Mouse (Mus musculus) lung, postnatal 0 days (tissue): Measurements from ENCODE around the gene Ubl5. TPM values are rescaled to one million over a fixed set of nuclear protein-coding genes. Genes with fewer than 3 reads are reported as not detected.

ENCODE experiments used
- ATAC-seq: fragments of 200-750 bp; cut with Nextera tagmentation; 2 replicates; pipeline ENCODE4 v1.8.0; 2017; ENCODE audit warnings: moderate library complexity
- DNase-seq: peaks from one replicate; pipeline ENCODE4 v3.0.0-alpha.2; 2016; ENCODE audit warnings: low spot score
- H3K27ac ChIP-seq: fragments of 300-500 bp; sonication (generic); 2 replicates; pipeline ENCODE4 v1.5.1; 2014; ENCODE audit warnings: antibody characterized with exemption, mild to moderate bottlenecking, low read length, mixed read lengths
- H3K27me3 ChIP-seq: fragments of 300-500 bp; sonication (generic); replicated peaks from 2 replicates; pipeline ENCODE4 v1.6.1; 2014; ENCODE audit warnings: low read length, mixed read lengths; ENCODE audit not compliant: insufficient read depth
- H3K36me3 ChIP-seq: fragments of 300-500 bp; sonication (generic); 2 replicates; pipeline ENCODE4 v1.6.1; 2014; ENCODE audit warnings: low read length, mixed read lengths; ENCODE audit not compliant: insufficient read depth
- H3K4me1 ChIP-seq: fragments of 300-500 bp; sonication (generic); 2 replicates; pipeline ENCODE4 v1.6.1; 2014; ENCODE audit warnings: antibody characterized with exemption, low read depth, low read length, mixed read lengths; ENCODE audit not compliant: insufficient read depth
- H3K4me2 ChIP-seq: fragments of 300-500 bp; sonication (generic); replicated peaks from 2 replicates; pipeline ENCODE4 v1.6.1; 2014; ENCODE audit warnings: low read depth, mild to moderate bottlenecking, low read length, moderate library complexity, mixed read lengths
- H3K4me3 ChIP-seq: fragments of 300-500 bp; sonication (generic); 2 replicates; pipeline ENCODE4 v1.5.1; 2014; ENCODE audit warnings: low read depth, low read length
- H3K9ac ChIP-seq: fragments of 300-500 bp; sonication (generic); replicated peaks from 2 replicates; pipeline ENCODE4 v1.6.1; 2014; ENCODE audit warnings: low read depth, mild to moderate bottlenecking
- H3K9me3 ChIP-seq: fragments of 300-500 bp; sonication (generic); 2 replicates; pipeline ENCODE4 v1.6.1; 2016; ENCODE audit warnings: low read length, mixed read lengths
- CTCF ChIP-seq: IDR thresholded peaks from 2 replicates; pipeline ENCODE4 v1.5.1; 2016; ENCODE audit warnings: antibody characterized with exemption, mild to moderate bottlenecking
- EP300 ChIP-seq: IDR thresholded peaks from 2 replicates; pipeline ENCODE4 v1.6.1; 2016; ENCODE audit warnings: antibody characterized with exemption, mild to moderate bottlenecking, control low read depth
- WGBS: fragments of 180-500 bp; shearing (Covaris S2); extraction: QIAGEN DNeasy Blood & Tissue Kit; methylation state at CpG from one replicate; pipeline ENCODE4 v1.1.7; 2014; 5-methylcytosine and 5-hydroxymethylcytosine counted together
- polyA plus RNA-seq: library from polyadenylated mRNA; unstranded; fragments of >200 nt; fragmentation: Nextera tagmentation; extraction: Ambion mirVana; gene quantifications from 2 replicates; pipeline ENCODE4 v1.2.1, GENCODE M21; 2015

Gene Ubl5
- polyA plus RNA-seq, 1 experiment from 2014 or later = 396 TPM

DNA sequence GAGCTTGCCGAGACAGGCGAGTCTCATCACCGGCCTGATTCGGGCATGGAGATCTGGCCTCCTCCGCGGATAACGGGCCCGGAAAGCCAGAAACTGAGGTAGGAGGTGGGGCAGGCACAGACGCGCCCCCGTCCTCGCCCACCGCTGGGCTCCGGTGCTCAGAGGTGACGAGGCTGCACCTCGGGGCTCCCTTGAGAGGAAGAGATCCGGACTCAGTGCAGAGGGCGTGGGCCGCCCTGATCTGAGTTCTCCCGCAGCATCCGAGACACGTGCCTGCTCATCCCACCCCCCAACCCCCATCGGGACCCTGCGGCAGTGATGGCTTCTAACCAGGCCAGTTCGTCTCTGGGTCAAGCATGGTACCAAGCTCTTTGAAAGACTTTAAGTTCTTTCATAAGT lies 9.6 kb downstream of the Ubl5 start:
- Histone ChIP-seq H3K9me3 (no peaks in the 10 kb centered on the region), H3K27me3 (no peaks in the 10 kb centered on the region), H3K36me3 (peaks cover 6% of the 10 kb centered on the region), H3K9ac (peak overlapping the region; percentile 70), H3K27ac (no peak overlapping the region), H3K4me3 (peak overlapping the region; percentile 71), H3K4me2 (peak overlapping the region; percentile 94), H3K4me1 (peaks cover 12% of the 10 kb centered on the region; the same call in 1 of the 2 replicates)
- 0% methylated on average over 22 of the region's 25 CpGs for WGBS
- no peak for TF ChIP-seq EP300
- no peak for TF ChIP-seq CTCF
- no peak for DNase-seq
- no peak for ATAC-seq

DNA sequence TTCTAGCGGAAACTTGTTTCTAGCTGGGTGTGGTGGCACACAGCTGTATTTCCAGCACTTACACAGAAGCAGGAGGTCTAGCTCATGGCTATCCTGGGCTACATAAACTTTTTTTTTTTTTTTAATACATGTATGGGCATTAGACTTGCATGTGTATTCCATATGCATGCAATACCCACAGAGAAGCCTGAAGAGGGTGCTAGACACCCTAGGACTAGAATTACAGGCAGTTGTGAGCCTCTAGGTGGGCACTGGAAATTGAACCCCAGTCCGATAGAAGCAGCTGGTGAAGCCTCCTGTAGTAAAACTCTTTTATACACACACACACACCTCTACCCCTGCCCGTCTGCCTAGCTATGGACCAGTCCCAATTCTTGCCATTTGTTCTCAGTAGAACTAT lies 11.2 kb downstream of the Ubl5 start:
- 88% methylated on average over 3 of the region's 3 CpGs for WGBS

DNA sequence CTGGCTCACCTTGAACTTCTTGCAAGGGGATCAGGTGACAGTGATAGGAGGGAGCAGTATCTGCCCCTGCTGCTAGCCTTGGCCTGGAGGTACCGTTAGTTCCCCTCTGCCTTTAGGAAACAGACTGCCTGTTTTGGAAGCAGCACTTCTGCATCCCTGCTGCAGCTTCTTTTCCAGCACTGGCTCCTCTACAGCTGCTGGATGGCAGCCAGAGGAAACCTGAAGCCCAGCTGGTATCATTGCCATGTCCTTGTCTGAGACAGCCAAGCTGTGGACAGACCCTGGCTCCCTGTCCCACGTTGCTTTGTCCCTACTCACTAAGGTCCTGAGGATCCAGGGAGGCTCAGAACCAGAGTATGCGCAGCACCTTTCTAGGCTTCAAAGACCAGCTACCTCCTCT lies 14.9 kb downstream of the Ubl5 start:
- ATAC-seq (no peak), DNase-seq (no peak)
- H3K9ac ChIP-seq = no peak overlapping the region
- H3K36me3 ChIP-seq = peaks cover 11% of the 10 kb centered on the region
- H3K4me3 ChIP-seq = no peak overlapping the region
- WGBS = 77% methylated on average over 3 of the region's 3 CpGs
- H3K9me3 ChIP-seq = no peaks in the 10 kb centered on the region
- no peak overlapping the region for H3K27ac ChIP-seq
- H3K4me1 ChIP-seq = peaks cover 8% of the 10 kb centered on the region; the same call in 1 of the 2 replicates
- H3K4me2 ChIP-seq = no peak overlapping the region
- no peaks in the 10 kb centered on the region for H3K27me3 ChIP-seq
- no peak for TF ChIP-seq EP300

More for the DNA sequence above, 11.2 kb downstream of the Ubl5 start:
- H3K4me2 ChIP-seq = no peak overlapping the region
- DNase-seq = no peak
- no peak overlapping the region for H3K27ac ChIP-seq
- ATAC-seq = no peak
- H3K27me3 ChIP-seq = no peaks in the 10 kb centered on the region
- no peaks in the 10 kb centered on the region for H3K9me3 ChIP-seq
- H3K9ac ChIP-seq = no peak overlapping the region
- H3K4me3 ChIP-seq = no peak overlapping the region
- no peak for TF ChIP-seq EP300
- TF ChIP-seq CTCF = peak; percentile 19; the same call in 1 of the 2 replicates
- H3K4me1 ChIP-seq = peaks cover 12% of the 10 kb centered on the region; the same call in 1 of the 2 replicates
- H3K36me3 ChIP-seq = peaks cover 10% of the 10 kb centered on the region

DNA sequence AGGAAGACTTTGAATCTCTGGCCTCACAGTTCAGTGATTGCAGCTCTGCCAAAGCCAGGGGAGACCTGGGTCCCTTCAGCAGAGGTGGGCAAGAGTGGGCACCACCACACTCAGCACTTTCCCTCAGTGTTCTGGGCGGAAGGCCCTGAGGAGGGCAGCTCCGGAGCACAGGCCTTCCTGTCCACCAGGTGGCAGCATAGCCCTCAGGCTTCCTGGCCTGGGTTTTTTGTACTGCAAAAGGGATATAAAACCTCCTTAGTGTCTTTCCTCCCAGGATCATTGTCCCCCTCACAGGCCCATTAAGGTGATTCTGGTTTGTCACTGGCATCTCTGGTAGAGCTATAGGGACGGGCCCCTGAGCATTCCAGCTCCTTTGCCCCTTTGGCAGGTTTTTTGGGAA lies 19.6 kb downstream of the Ubl5 start:
- peaks cover 17% of the 10 kb centered on the region for H3K36me3 ChIP-seq
- H3K9me3 ChIP-seq = no peaks in the 10 kb centered on the region
- no peaks in the 10 kb centered on the region for H3K27me3 ChIP-seq
- 54% methylated on average over 3 of the region's 3 CpGs for WGBS
- H3K4me2 ChIP-seq = no peak overlapping the region
- H3K4me1 ChIP-seq = no peaks in the 10 kb centered on the region
- no peak overlapping the region for H3K9ac ChIP-seq
- TF ChIP-seq CTCF (peak; percentile 85), EP300 (no peak)
- H3K4me3 ChIP-seq = no peak overlapping the region
- ATAC-seq (no peak), DNase-seq (peak; percentile 63)
- no peak overlapping the region for H3K27ac ChIP-seq

DNA sequence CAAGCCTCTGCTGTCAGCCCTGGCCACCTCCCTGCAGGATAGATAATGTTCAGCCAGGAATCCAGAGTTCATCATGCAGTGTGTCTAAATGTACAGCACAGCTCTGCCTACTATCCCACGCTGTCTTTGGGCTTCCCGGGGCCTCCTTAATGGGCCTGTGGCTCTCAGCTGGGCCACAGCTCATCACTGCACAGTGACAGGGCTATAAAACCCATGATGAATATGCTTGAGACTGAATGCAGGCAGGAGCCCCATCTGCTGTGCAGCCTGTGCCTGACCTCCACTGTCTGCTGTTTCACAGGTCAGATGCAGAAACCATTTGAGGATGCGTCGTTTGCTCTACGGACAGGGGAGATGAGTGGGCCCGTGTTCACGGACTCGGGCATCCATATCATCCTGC lies 20.2 kb downstream of the Ubl5 start:
- H3K27me3 ChIP-seq = no peaks in the 10 kb centered on the region
- DNase-seq = no peak
- ATAC-seq = no peak
- no peaks in the 10 kb centered on the region for H3K9me3 ChIP-seq
- TF ChIP-seq EP300 (no peak), CTCF (no peak)
- H3K4me3 ChIP-seq = no peak overlapping the region
- H3K36me3 ChIP-seq = peaks cover 13% of the 10 kb centered on the region
- no peak overlapping the region for H3K9ac ChIP-seq
- H3K4me1 ChIP-seq = no peaks in the 10 kb centered on the region
- no peak overlapping the region for H3K4me2 ChIP-seq
- H3K27ac ChIP-seq = no peak overlapping the region
- 95% methylated on average over 8 of the region's 8 CpGs for WGBS

DNA sequence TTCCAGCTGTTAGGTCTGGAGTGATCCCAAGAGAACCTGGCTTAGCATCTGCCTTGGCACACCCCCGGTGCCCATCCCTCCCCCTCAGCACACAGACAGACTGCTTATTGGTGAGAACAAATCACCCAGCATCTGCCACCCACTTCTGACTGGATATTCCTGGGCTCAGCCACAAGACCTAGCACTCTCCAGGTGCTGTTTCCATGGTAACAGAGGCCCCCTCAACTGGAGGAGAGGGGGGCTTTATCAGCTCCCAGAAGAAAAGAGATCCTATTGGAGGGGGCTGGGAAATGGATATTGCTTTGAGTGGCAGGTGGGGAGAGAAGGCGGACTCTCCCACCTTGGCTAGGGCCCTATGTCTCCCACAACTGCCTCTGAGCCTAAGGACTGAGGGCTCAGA lies 21.3 kb downstream of the Ubl5 start:
- ATAC-seq (no peak), DNase-seq (no peak)
- no peak overlapping the region for H3K9ac ChIP-seq
- H3K4me2 ChIP-seq = no peak overlapping the region
- no peak overlapping the region for H3K27ac ChIP-seq
- no peaks in the 10 kb centered on the region for H3K27me3 ChIP-seq
- peaks cover 13% of the 10 kb centered on the region for H3K36me3 ChIP-seq
- H3K9me3 ChIP-seq = no peaks in the 10 kb centered on the region
- 91% methylated on average over 2 of the region's 2 CpGs for WGBS
- no peak overlapping the region for H3K4me3 ChIP-seq
- H3K4me1 ChIP-seq = no peaks in the 10 kb centered on the region
- no peak for TF ChIP-seq CTCF
- no peak for TF ChIP-seq EP300

DNA sequence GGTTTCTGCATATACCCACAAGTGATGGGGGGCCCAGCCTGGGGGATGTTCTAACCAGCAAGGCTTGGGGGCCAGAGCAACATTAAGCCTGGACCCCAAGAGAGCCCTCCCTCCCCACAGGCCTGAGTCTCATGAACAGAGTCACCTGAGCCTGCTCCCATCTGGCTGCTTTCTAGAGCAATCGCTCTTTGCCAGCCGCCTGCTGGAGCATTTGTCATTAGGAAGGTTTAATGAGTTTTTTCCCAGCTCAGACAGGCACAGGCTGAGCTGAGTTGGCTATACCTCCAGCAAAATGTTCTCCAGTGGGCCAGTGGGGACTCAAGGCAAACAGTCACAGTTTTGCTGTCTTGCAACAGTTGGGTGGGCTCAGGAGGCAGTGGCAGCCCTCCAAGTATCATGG lies 21.7 kb downstream of the Ubl5 start:
- H3K9me3 ChIP-seq = no peaks in the 10 kb centered on the region
- ATAC-seq (no peak), DNase-seq (no peak)
- TF ChIP-seq EP300 (no peak), CTCF (no peak)
- H3K36me3 ChIP-seq = peaks cover 13% of the 10 kb centered on the region
- no peaks in the 10 kb centered on the region for H3K27me3 ChIP-seq
- H3K27ac ChIP-seq = no peak overlapping the region
- 77% methylated on average over 2 of the region's 2 CpGs for WGBS
- H3K4me2 ChIP-seq = no peak overlapping the region
- no peak overlapping the region for H3K9ac ChIP-seq
- H3K4me3 ChIP-seq = no peak overlapping the region
- no peaks in the 10 kb centered on the region for H3K4me1 ChIP-seq
